Mouse (Mus musculus) gastrocnemius, adult 18-20 months (tissue): ENCODE measurements at regions not wholly inside any gene's neighbourhood (a gene's known extent, or its start where the extent isn't known, plus 50 kb on each side); places are given as distances from the start of the nearest gene placed in this dataset.
"Not testable (repeated sequence)": the region's sequence is repeated elsewhere in the genome, so short reads cannot be mapped to it uniquely, and the experiment has no call there.

ENCODE experiments used
- DNase-seq: peaks from one replicate; pipeline ENCODE4 v3.0.0; 2021; ENCODE audit warnings: low spot score

GRCm38 (mm10) chr7:139323026-139323425 is 65.9 kb upstream of the Inpp5a start:
- DNase-seq = no peak

GRCm38 (mm10) chr7:139327030-139327429 is 61.9 kb upstream of the Inpp5a start:
- peak; percentile 15 for DNase-seq

DNA sequence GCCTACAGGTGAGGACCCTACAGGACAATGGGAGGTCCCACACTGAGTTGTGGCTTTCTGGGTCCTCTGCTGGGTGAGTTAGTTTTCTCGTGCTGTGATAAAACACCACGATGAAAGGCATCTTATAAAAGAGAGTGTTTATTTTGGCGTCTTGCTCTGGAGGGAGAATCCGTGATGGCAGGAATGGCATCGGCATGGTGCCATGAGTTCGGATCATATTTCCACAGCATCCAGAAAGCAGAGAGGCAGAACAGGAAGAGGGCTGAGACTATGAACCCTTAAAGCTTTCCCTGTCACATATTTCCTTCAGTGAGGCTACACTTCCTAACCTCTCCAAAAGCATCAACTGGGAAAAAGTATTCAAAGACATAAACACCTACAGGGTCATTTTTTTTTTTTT is 56.1 kb upstream of the Inpp5a start:
- peak; percentile 20 for DNase-seq

DNA sequence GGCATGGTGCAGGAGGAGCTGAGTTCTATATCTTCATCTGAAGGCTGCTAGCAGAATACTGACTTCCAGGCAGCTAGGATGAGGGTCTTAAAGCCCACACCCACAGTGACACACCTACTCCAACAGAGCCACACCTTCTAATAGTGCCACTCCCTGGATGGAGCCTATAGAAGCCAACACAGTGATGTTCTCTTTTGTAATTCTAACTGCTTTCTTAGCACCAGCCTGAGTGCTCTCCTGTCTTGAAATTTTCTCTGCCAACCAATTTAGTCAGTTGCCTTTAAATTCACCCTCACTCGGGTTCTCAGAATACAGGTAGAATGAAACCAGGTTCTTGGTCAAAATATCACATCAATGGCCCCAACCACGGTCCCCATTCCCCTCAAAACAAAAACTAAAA is 50.9 kb upstream of the Inpp5a start:
- DNase-seq = not testable (repeated sequence)
